Mouse (Mus musculus) embryonic facial prominence, embryonic 11.5 days (tissue): ENCODE data around the gene Mip. TPM values are rescaled to one million over a fixed set of nuclear protein-coding genes. Genes with fewer than 3 reads are reported as not detected.
"Not testable (repeated sequence)": the region's sequence is repeated elsewhere in the genome, so short reads cannot be mapped to it uniquely, and the experiment has no call there.

ENCODE experiments used
- ATAC-seq: fragments of 200-750 bp; cut with Nextera tagmentation; replicated peaks from 2 replicates; pipeline ENCODE4 v1.8.0; 2017; ENCODE audit warnings: low read depth; ENCODE audit not compliant: insufficient number of reproducible peaks, low FRiP score, low TSS enrichment
- DNase-seq: peaks from one replicate; pipeline ENCODE4 v3.0.0-alpha.2; 2015; ENCODE audit warnings: low spot score
- H3K27ac ChIP-seq: fragments of 300-500 bp; sonication (generic); replicated peaks from 2 replicates; pipeline ENCODE4 v1.5.1; 2014; ENCODE audit warnings: mild to moderate bottlenecking, low read depth, low read length, control low read depth
- H3K27me3 ChIP-seq: fragments of 300-500 bp; sonication (generic); 2 replicates; pipeline ENCODE4 v1.6.1; 2014; ENCODE audit warnings: mild to moderate bottlenecking, low read length, moderate library complexity, mixed read lengths; ENCODE audit not compliant: control insufficient read depth, insufficient read depth
- H3K36me3 ChIP-seq: fragments of 300-500 bp; sonication (generic); replicated peaks from 2 replicates; pipeline ENCODE4 v1.6.1; 2014; ENCODE audit warnings: low read depth, mild to moderate bottlenecking, low read length, moderate library complexity, mixed read lengths; ENCODE audit not compliant: control insufficient read depth, insufficient read depth
- H3K4me1 ChIP-seq: fragments of 300-500 bp; sonication (generic); 2 replicates; pipeline ENCODE4 v1.6.1; 2014; ENCODE audit warnings: low read length, mixed read lengths; ENCODE audit not compliant: control insufficient read depth, insufficient read depth
- H3K4me2 ChIP-seq: fragments of 300-500 bp; sonication (generic); 2 replicates; pipeline ENCODE4 v1.6.1; 2014; ENCODE audit warnings: low read depth, mild to moderate bottlenecking, control low read depth, low read length, moderate library complexity
- H3K4me3 ChIP-seq: fragments of 300-500 bp; sonication (generic); 2 replicates; pipeline ENCODE4 v1.5.1; 2014; ENCODE audit warnings: low read depth, low read length, control low read depth
- H3K9ac ChIP-seq: fragments of 300-500 bp; sonication (generic); replicated peaks from 2 replicates; pipeline ENCODE4 v1.6.1; 2014; ENCODE audit warnings: mild to moderate bottlenecking, control low read depth, low read length
- H3K9me3 ChIP-seq: fragments of 300-500 bp; sonication (generic); replicated peaks from 2 replicates; pipeline ENCODE4 v1.6.1; 2016; ENCODE audit warnings: mild to moderate bottlenecking, low read length, inconsistent platforms, mixed read lengths; ENCODE audit not compliant: control insufficient read depth
- WGBS: fragments of 180-500 bp; shearing (Covaris S2); extraction: QIAGEN DNeasy Blood & Tissue Kit; methylation state at CpG from one replicate; pipeline ENCODE4 v1.1.7; 2014; 5-methylcytosine and 5-hydroxymethylcytosine counted together
- polyA plus RNA-seq: library from polyadenylated mRNA; unstranded; fragments of >200 nt; fragmentation: Nextera tagmentation; extraction: Ambion mirVana; gene quantifications from 2 replicates; pipeline ENCODE4 v1.2.1, GENCODE M21; 2014

Gene Mip
- polyA plus RNA-seq, 1 experiment from 2014 or later = not detected

DNA sequence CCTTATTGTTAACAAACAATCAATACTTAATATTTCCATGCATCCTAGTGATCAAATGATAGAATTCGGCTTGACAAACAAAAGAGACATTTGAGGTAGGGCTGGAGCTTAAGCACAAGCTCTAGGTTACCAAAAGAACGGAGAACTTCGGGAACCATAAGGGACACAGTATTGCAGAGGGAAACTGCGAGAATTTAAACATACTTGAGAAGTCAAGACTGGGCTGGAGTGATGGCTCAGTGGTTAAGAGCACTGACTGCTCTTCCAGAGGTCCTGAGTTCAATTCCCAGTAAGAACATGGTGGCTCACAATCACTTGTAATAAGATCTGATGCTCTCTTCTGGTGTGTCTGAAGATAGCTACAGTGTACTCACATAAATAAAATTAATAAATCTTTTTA lies 11.5 kb upstream of the Mip start:
- not testable (repeated sequence) for H3K9me3 ChIP-seq, H3K27me3 ChIP-seq, ATAC-seq, H3K36me3 ChIP-seq, H3K27ac ChIP-seq, H3K4me1 ChIP-seq, H3K9ac ChIP-seq, H3K4me2 ChIP-seq, H3K4me3 ChIP-seq, DNase-seq
- 85% methylated on average over 4 of the region's 4 CpGs for WGBS

DNA sequence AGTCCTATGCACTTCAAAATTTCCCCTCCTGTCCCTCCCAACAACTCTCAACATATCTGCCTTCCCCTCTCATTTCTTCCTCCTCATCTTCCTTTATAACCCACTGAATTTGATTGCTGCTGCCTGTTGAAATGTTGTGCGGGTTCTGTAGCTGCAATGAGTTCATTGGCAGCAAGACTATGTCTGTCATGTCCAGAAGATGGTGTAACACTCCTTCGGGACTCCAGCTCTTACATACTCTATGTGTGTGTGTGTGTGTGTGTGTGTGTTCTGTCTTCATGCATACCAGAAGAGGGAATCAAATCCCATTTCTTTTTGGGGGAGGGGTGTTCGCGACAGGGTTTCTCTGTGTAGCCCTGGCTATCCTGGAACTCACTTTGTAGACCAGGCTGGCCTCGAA lies 10.7 kb upstream of the Mip start:
- no peak for ATAC-seq

DNA sequence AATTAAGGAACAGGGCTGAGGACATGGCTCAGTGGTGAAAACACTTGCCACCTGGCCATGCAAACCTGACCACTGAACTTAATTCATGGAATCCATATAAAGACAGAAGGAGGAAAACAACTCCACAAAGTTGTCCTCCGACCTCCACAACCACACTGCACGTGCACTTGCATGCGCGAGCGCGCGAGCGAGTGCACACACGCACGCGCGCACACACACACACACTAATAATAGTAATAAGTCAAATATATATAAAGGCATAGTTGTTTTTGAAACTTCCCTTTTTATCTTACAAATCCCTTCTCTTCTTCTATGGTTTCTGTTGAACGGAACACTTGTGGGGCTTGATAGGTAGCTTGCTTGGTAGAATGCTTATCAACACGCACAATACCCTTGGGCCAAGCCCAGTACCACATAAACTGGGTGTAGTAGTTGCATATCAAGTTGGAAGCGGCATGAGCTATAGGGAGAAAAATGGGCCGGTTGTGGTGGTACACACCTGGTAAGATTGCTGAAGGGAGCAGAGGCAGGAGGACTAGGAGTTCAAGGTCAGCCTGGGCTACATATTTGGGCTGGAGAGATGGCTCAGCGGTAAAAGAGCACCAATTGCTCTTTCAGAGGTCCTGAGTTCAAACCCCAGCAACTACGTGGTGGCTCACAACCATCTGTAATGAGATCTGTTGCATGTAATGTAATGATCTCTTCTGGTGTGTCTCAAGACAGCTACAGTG lies 7.1 kb upstream of the Mip start:
- Histone ChIP-seq H3K27ac (no peak overlapping the region), H3K9ac (no peak overlapping the region), H3K36me3 (no peaks in the 10 kb centered on the region), H3K9me3 (no peaks in the 10 kb centered on the region), H3K27me3 (no peaks in the 10 kb centered on the region), H3K4me3 (no peak overlapping the region), H3K4me1 (no peaks in the 10 kb centered on the region), H3K4me2 (no peak overlapping the region)
- 94% methylated on average over 18 of the region's 18 CpGs for WGBS
- ATAC-seq (no peak), DNase-seq (no peak)

More for the DNA sequence above, 10.7 kb upstream of the Mip start:
- no peak overlapping the region for H3K27ac ChIP-seq
- no peaks in the 10 kb centered on the region for H3K9me3 ChIP-seq
- H3K4me1 ChIP-seq = peaks cover 2% of the 10 kb centered on the region; the same call in 1 of the 2 replicates
- no peak for DNase-seq
- H3K27me3 ChIP-seq = no peaks in the 10 kb centered on the region
- H3K36me3 ChIP-seq = no peaks in the 10 kb centered on the region
- no peak overlapping the region for H3K4me2 ChIP-seq
- no peak overlapping the region for H3K4me3 ChIP-seq
- 92% methylated on average over 5 of the region's 5 CpGs for whole genome bisulfite sequencing
- H3K9ac ChIP-seq = no peak overlapping the region

DNA sequence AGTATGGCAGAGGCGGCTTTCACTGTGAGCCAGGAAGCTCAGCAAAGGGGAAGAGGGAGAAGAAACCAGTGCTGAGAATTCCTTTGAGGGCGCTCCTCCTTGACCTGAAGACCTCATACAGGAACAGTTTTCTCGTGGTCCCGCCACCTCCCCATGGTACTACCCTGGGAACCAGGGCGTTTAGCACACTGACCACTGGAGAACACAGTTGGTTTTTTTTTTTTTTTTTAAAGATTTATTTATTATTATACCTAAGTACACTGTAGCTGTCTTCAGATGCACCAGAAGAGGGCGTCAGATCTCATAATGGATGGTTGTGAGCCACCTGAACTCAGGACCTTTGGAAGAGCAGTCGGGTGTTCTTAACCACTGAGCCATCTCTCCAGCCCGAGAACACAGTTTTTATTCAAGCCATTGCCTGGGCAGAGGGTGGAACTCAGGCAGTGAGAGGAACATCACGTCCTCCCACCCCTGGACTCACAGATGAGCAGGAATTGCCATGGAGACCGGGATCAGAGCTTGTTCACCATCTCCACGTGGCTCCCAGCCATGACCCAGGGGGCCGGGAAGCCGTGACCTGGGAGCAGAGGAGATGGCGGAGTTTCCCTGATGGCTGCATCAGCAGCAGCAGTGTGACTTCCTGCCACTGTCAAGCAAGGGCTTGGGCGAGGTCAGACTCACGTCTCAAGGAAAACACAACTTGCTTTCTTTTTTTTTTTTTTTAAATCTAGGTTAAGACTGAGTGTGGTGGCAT lies 3.9 kb upstream of the Mip start:
- DNase-seq = no peak
- H3K4me1 ChIP-seq = no peaks in the 10 kb centered on the region

DNA sequence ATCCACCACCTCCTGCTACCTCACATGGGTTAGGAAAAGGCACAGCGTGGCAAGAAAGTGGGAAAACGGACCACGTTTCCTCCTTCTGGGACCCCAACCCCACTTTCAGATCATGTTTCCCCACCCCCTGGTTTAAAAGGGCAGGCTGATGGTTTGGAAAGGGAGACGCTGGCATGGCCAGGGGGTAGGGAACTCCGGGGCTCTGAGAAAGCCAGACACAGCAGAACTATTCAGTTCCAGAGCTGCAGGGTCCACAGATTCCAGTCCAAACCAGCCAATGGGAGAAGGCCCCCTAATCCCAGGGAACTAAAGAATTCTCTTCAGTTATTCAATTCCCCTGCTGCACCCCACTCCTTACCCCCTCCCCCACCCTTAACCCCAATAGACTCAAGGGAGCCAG lies 574 bp upstream of the Mip start:
- H3K4me1 ChIP-seq = no peaks in the 10 kb centered on the region
- H3K36me3 ChIP-seq = no peaks in the 10 kb centered on the region
- no peak for ATAC-seq
- H3K27ac ChIP-seq = no peak overlapping the region
- no peak overlapping the region for H3K4me2 ChIP-seq
- WGBS = 28% methylated on average over 5 of the region's 5 CpGs
- no peak overlapping the region for H3K4me3 ChIP-seq
- no peak overlapping the region for H3K9ac ChIP-seq
- no peaks in the 10 kb centered on the region for H3K27me3 ChIP-seq
- H3K9me3 ChIP-seq = no peaks in the 10 kb centered on the region
- DNase-seq = no peak

More for the DNA sequence above, 3.9 kb upstream of the Mip start:
- no peak overlapping the region for H3K4me3 ChIP-seq
- H3K9ac ChIP-seq = no peak overlapping the region
- 49% methylated on average over 16 of the region's 16 CpGs for WGBS
- H3K9me3 ChIP-seq = no peaks in the 10 kb centered on the region
- H3K27me3 ChIP-seq = no peaks in the 10 kb centered on the region
- no peaks in the 10 kb centered on the region for H3K36me3 ChIP-seq
- H3K4me2 ChIP-seq = no peak overlapping the region
- no peak overlapping the region for H3K27ac ChIP-seq
- no peak for ATAC-seq

DNA sequence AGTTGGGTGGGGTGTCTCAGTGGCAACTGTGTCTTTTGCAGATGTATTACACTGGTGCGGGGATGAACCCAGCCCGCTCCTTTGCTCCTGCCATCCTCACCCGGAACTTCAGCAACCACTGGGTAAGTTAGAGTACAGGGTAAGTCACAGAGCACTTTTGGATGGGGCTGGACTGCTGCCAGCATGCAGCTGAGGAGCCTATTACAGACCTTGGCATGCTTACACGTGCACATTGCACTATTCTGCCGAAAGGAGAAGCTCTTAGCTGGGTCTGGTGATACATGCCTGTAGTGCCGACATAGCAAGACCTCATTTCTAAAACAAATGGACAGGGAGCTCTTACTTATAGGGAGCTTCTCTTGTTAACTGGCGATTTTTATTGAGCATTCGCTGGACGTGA lies 2.0 kb downstream of the Mip start:
- Histone ChIP-seq H3K27ac (no peak overlapping the region), H3K4me1 (no peaks in the 10 kb centered on the region), H3K4me3 (no peak overlapping the region), H3K36me3 (no peaks in the 10 kb centered on the region), H3K9ac (no peak overlapping the region), H3K4me2 (no peak overlapping the region), H3K9me3 (no peaks in the 10 kb centered on the region), H3K27me3 (no peaks in the 10 kb centered on the region)
- DNase-seq (no peak), ATAC-seq (no peak)
- WGBS = 87% methylated on average over 9 of the region's 9 CpGs

DNA sequence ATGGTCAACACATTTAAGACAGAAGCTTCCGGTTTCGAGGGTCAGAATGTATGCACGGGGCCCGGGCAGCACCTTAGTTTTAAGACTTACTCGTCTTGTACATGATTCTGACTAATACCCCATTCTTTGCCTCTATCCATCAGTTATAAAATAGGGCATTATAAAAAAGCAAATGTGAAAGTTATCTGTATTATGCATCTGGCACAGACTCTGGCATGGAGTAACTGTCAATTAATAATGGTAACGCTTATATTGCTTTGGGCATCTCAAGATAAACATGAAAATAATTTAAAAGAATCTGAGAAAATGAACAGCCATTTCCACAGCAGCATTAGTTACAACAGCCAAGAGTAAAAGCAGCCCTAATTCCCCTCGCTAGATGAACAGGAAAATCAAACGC lies 2.4 kb downstream of the Mip start:
- no peaks in the 10 kb centered on the region for H3K27me3 ChIP-seq
- ATAC-seq (no peak), DNase-seq (no peak)
- no peak overlapping the region for H3K9ac ChIP-seq
- H3K4me2 ChIP-seq = no peak overlapping the region
- 92% methylated on average over 8 of the region's 8 CpGs for WGBS
- H3K27ac ChIP-seq = no peak overlapping the region
- H3K9me3 ChIP-seq = no peaks in the 10 kb centered on the region
- H3K36me3 ChIP-seq = no peaks in the 10 kb centered on the region
- H3K4me1 ChIP-seq = no peaks in the 10 kb centered on the region
- H3K4me3 ChIP-seq = no peak overlapping the region

DNA sequence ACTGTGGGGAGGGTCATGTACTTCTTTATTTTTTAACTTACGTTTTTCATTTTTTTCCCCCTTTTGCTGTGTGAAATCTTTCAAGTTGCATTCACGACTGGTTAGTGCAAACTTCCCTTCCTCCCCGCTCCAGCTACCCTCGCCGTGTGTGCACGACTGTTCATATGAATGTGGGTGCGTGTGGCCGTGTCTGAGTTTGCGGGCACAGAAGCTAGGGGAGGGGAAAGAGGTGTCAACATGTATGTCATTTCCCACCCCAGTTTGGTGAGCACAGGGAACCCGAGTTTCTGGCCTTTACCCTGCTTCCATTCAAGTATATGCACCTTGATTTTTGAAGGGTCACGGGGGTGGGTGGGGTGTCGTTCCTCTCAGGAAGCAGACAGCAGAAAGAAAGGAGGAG lies 4.9 kb downstream of the Mip start:
- H3K4me1 ChIP-seq = no peaks in the 10 kb centered on the region
- no peak overlapping the region for H3K9ac ChIP-seq
- WGBS = 79% methylated on average over 12 of the region's 12 CpGs
- H3K27ac ChIP-seq = 0 out of 2 replicates have a peak overlapping the region, but pooled peaks have one; percentile 44
- DNase-seq (no peak), ATAC-seq (no peak)
- H3K4me2 ChIP-seq = no peak overlapping the region; the same call in 1 of the 2 replicates
- no peaks in the 10 kb centered on the region; the same call in 1 of the 2 replicates for H3K36me3 ChIP-seq
- H3K4me3 ChIP-seq = no peak overlapping the region
- H3K9me3 ChIP-seq = no peaks in the 10 kb centered on the region
- no peaks in the 10 kb centered on the region for H3K27me3 ChIP-seq
